Mouse (Mus musculus) stomach, embryonic 16.5 days (tissue): Measurements from ENCODE around the gene Asic5. TPM values are rescaled to one million over a fixed set of nuclear protein-coding genes. Genes with fewer than 3 reads are reported as not detected.

Source experiments
- ATAC-seq: fragments of 200-750 bp; cut with Nextera tagmentation; 2 replicates; pipeline ENCODE4 v1.8.0; 2017; ENCODE audit warnings: moderate number of reproducible peaks, moderate TSS enrichment; ENCODE audit not compliant: insufficient read depth, low FRiP score
- H3K27ac ChIP-seq: fragments of 300-500 bp; sonication (generic); 2 replicates; pipeline ENCODE4 v1.5.1; 2014; ENCODE audit warnings: low read length
- H3K27me3 ChIP-seq: fragments of 300-500 bp; sonication (generic); 2 replicates; pipeline ENCODE4 v1.6.1; 2014; ENCODE audit warnings: low read length, control low read depth, mixed read lengths; ENCODE audit not compliant: control insufficient read depth, insufficient read depth
- H3K36me3 ChIP-seq: fragments of 300-500 bp; sonication (generic); 2 replicates; pipeline ENCODE4 v1.6.1; 2014; ENCODE audit warnings: low read length; ENCODE audit not compliant: control insufficient read depth, insufficient read depth
- H3K4me1 ChIP-seq: fragments of 300-500 bp; sonication (generic); 2 replicates; pipeline ENCODE4 v1.6.1; 2014; ENCODE audit warnings: low read length, control low read depth, mixed read lengths; ENCODE audit not compliant: control insufficient read depth, insufficient read depth
- H3K4me2 ChIP-seq: fragments of 300-500 bp; sonication (generic); 2 replicates; pipeline ENCODE4 v1.6.1; 2014; ENCODE audit warnings: low read depth, low read length, mixed read lengths
- H3K4me3 ChIP-seq: fragments of 300-500 bp; sonication (generic); replicated peaks from 2 replicates; pipeline ENCODE4 v1.5.1; 2014; ENCODE audit warnings: mild to moderate bottlenecking, low read length
- H3K9ac ChIP-seq: fragments of 300-500 bp; sonication (generic); 2 replicates; pipeline ENCODE4 v1.6.1; 2014; ENCODE audit warnings: low read length
- H3K9me3 ChIP-seq: fragments of 300-500 bp; sonication (generic); replicated peaks from 2 replicates; pipeline ENCODE4 v1.6.1; 2016; ENCODE audit warnings: low read length, control low read depth; ENCODE audit not compliant: control insufficient read depth
- WGBS: fragments of 180-500 bp; shearing (Covaris S2); extraction: QIAGEN DNeasy Blood & Tissue Kit; methylation state at CpG from one replicate; pipeline ENCODE4 v1.1.7; 2014; 5-methylcytosine and 5-hydroxymethylcytosine counted together
- polyA plus RNA-seq: library from polyadenylated mRNA; unstranded; fragments of >200 nt; fragmentation: Nextera tagmentation; extraction: Ambion mirVana; gene quantifications from 2 replicates; pipeline ENCODE4 v1.2.1, GENCODE M21; 2015

Gene Asic5
- polyA plus RNA-seq, 1 experiment from 2014 or later = 0.14 TPM

DNA sequence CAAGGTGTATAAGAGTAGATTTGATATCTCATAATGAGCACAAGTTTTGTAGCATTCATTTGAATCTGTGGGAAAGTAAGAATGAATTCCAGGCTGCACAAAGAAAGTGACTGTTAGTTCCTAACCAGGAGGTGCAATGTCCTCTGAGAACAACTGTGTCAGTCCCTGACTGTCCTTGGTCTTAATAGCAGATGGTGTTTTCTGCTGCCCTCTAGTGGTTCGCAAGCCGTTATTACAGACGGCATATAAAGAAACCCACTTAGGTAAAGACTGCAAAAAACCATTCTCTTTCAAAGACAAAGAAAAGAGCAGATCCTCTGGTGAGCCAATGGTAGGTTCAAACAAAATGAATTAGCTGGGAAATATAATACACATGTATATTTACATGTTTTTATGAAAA lies 47.1 kb downstream of the Asic5 start:
- H3K27ac ChIP-seq = no peak overlapping the region
- H3K9ac ChIP-seq = no peak overlapping the region
- no peaks in the 10 kb centered on the region for H3K36me3 ChIP-seq
- no peak overlapping the region for H3K4me3 ChIP-seq
- no peaks in the 10 kb centered on the region for H3K4me1 ChIP-seq
- 4% methylated on average over 3 of the region's 3 CpGs for WGBS
- no peak overlapping the region for H3K4me2 ChIP-seq
- no peaks in the 10 kb centered on the region for H3K27me3 ChIP-seq
- no peaks in the 10 kb centered on the region for H3K9me3 ChIP-seq
- ATAC-seq = no peak

DNA sequence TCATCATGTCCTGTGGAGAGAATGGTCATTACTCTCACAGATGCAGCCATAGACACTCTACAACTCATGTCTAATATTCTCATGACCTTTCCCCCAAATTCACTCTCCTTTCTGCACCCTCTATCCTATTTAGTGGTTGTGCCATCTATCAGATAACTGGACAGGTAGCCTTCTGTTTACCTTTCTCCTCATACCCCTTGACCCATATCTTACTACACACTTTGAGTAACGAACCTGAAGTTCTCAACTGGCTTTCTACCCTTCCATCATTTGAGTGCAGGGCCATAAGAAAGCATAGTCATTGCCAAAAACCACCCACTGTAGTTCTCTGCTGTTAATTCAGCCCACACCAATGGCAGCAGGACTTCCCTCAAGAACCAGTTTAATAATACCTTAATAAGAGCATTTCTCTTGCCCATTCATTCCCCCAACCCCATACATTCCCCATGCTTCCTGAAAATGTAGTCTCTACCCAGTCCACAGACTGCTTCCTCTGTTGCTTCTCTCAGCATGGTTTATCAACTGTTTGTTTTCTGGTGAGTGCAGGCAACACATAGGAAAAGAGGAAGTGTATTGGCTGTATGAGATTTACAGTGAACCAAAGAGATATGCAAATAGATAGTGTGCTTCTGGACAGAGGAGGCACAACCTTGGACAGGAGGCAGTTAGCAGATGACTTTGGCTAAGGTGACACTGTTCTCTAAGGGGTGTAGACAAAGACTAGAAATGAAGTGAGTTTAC lies 48.1 kb downstream of the Asic5 start:
- WGBS = 57% methylated on average over 1 of the region's 1 CpGs
- H3K4me2 ChIP-seq = no peak overlapping the region
- no peak overlapping the region for H3K4me3 ChIP-seq
- no peak for ATAC-seq
- no peaks in the 10 kb centered on the region for H3K27me3 ChIP-seq
- H3K9ac ChIP-seq = no peak overlapping the region
- H3K9me3 ChIP-seq = no peaks in the 10 kb centered on the region
- no peaks in the 10 kb centered on the region for H3K4me1 ChIP-seq
- H3K36me3 ChIP-seq = no peaks in the 10 kb centered on the region
- no peak overlapping the region for H3K27ac ChIP-seq

DNA sequence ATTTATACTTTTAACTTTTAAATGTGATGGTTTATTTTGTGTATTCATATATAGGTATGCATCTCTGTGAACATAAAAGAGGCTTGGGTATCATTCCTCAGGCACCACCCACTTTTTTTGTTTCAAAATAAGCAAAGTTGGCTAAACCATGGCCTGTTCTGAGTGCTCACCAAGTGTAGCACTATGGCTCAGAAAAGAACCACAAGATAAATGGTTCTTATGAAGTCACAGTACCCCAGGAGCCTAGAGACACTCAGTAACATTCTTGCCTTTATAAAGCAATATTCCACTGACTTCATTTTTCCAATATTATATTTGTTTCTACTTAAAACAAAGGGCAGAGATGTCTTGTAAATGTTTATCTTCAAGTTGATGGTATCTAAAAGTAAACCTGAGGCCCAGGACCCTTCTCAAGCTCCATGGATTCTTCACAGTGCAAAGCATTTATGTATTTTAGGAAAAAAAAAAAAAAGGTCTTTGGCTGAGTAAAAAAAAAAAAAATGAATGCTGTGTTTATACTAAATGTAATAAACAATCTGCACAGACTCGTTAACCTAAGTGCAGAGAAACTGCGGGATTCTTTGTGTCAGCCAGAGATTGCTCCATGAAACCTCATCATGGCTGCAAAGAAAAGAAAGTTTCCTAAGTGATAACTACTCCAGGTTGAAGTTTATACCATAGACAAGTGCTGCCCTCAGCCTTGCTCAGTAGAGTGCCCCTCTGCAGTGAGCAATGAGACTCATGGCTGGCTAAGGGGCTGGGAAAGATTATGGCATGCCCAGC lies 54.4 kb downstream of the Asic5 start:
- Histone ChIP-seq H3K4me2 (no peak overlapping the region), H3K9me3 (no peaks in the 10 kb centered on the region), H3K9ac (no peak overlapping the region), H3K27ac (peak overlapping the region; percentile 7; the same call in 1 of the 2 replicates), H3K4me1 (no peaks in the 10 kb centered on the region), H3K36me3 (no peaks in the 10 kb centered on the region; the same call in 1 of the 2 replicates), H3K4me3 (no peak overlapping the region), H3K27me3 (no peaks in the 10 kb centered on the region)
- WGBS = 46% methylated on average over 2 of the region's 2 CpGs
- no peak for ATAC-seq

DNA sequence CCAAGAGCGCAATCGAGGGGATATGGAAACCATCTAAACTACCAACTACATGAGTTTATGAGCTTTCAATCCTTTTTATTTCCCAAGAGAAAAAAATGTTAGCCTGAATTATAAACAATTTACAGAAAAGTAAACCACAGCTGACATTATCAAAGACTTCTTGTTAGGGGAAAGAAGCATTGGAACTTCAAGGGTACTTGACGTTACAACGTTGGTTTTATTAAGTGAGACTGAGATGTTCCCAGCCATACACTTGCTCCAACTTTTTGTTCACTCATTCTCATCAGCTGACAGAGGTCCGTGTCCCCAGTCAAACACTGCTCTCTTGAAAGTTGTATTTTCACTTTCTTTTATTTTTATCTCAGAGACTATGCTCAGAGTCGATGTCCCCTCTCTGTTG lies 61.6 kb downstream of the Asic5 start:
- Histone ChIP-seq H3K4me3 (no peak overlapping the region), H3K27ac (no peak overlapping the region), H3K9ac (no peak overlapping the region), H3K9me3 (no peaks in the 10 kb centered on the region), H3K36me3 (peaks cover 3% of the 10 kb centered on the region; the same call in 1 of the 2 replicates), H3K27me3 (no peaks in the 10 kb centered on the region), H3K4me2 (no peak overlapping the region), H3K4me1 (no peaks in the 10 kb centered on the region)
- ATAC-seq = no peak
- WGBS = 58% methylated on average over 6 of the region's 6 CpGs

DNA sequence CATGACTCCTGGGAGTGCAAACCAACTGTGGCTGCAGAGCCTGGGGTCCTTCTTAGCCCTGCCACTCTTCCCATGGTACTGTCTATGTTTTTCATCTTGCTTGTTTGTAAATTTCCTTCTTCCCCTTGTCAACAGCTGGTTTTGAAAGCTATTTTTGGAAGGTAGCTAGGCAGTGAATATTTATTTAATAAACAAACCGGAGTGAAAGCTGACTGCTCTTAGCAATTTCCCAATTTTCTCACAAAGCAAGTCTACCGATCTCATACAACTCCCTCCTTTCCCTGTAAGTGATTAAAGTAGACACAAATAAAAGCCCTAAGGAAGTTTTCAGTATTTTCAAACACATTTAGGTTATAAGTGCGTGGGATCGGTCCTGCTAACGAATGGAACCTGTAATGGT lies 62.8 kb downstream of the Asic5 start:
- no peak overlapping the region for H3K4me2 ChIP-seq
- no peaks in the 10 kb centered on the region for H3K27me3 ChIP-seq
- 70% methylated on average over 5 of the region's 5 CpGs for WGBS
- H3K9ac ChIP-seq = no peak overlapping the region
- H3K4me3 ChIP-seq = no peak overlapping the region
- H3K27ac ChIP-seq = 0 out of 2 replicates have a peak overlapping the region, but pooled peaks have one; percentile 6
- H3K36me3 ChIP-seq = peaks cover 3% of the 10 kb centered on the region; the same call in 1 of the 2 replicates
- peaks cover 3% of the 10 kb centered on the region; the same call in 1 of the 2 replicates for H3K4me1 ChIP-seq
- H3K9me3 ChIP-seq = no peaks in the 10 kb centered on the region
- no peak for ATAC-seq

DNA sequence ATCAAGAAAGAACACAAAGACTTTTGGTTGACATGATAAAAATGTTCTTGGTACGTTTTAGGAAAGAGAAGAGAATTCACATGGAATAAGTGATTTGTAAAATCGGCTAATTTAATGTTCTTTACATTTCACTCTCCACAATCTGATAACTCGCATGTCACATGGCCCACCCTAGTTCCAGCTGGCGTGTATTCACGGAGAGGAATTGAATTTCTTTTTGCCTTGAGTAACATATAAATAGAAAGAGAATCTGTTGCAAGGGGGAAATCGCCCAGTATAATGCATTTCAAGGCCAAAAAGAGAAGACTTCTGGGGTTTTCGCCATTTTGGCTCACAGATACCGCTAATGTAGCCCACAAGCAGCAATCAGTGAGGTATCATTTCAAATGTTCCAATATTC lies 64.0 kb downstream of the Asic5 start:
- WGBS = 77% methylated on average over 8 of the region's 8 CpGs
- Histone ChIP-seq H3K4me2 (no peak overlapping the region), H3K4me1 (peaks cover 3% of the 10 kb centered on the region; the same call in 1 of the 2 replicates), H3K27me3 (no peaks in the 10 kb centered on the region), H3K4me3 (no peak overlapping the region), H3K36me3 (peaks cover 3% of the 10 kb centered on the region; the same call in 1 of the 2 replicates), H3K9ac (no peak overlapping the region), H3K27ac (no peak overlapping the region), H3K9me3 (no peaks in the 10 kb centered on the region)
- ATAC-seq = no peak

DNA sequence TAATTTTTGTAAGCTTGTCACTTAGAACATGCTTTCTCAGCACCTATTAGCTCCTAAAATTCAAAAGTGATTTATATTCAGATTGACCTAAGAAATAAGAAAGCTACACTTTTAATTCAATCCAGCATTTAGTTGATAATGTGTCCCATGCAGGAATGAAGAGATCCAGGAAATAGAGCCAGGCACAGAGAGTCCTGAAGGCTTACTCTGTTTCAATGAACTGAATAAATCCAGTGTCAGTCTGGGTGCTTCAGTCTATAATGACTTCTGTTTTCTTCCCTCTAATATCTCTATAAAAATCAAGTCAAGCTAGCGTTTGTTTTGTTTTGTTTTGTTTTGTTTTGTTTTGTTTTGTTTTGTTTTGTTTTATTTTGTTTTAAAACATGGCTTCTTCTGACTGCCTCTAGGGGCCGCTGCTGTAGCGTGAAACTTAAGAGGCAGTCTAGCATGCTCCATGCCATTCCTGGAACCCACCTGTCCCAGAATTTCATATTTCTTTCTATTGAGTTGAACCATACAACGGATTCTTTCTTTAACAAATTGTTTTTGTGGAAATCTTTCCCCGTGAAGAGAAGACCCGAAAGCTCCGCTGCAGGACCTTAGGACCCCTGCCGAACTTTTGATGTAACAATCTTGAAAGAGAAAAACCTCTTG lies 65.1 kb downstream of the Asic5 start:
- Histone ChIP-seq H3K27ac (no peak overlapping the region), H3K4me3 (no peak overlapping the region), H3K27me3 (no peaks in the 10 kb centered on the region), H3K4me1 (peaks cover 8% of the 10 kb centered on the region), H3K9ac (no peak overlapping the region), H3K36me3 (peaks cover 3% of the 10 kb centered on the region; the same call in 1 of the 2 replicates), H3K9me3 (no peaks in the 10 kb centered on the region), H3K4me2 (no peak overlapping the region)
- 26% methylated on average over 8 of the region's 8 CpGs for WGBS
- ATAC-seq = no peak

DNA sequence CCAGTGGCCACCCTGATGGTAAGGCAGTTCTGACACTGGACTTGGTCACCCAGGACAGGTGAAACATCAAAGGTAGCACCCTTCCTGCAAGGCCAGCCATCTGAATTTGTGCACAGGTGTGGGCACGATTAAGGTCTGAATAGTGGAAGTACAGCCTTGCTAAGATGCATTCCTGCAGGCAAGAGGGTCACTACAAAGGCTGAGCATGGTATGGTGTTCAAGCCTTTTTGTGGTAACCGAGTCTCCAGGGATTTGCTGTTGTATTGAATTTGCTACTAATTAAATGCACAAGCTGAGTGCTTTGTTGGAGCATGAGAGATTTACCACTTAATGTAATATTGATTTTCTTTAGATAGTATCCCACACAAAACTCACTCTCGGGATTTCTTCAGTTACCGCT lies 66.0 kb downstream of the Asic5 start:
- Histone ChIP-seq H3K9me3 (no peaks in the 10 kb centered on the region), H3K4me2 (no peak overlapping the region), H3K4me1 (peaks cover 12% of the 10 kb centered on the region), H3K27ac (0 out of 2 replicates have a peak overlapping the region, but pooled peaks have one; percentile 4), H3K4me3 (no peak overlapping the region), H3K27me3 (no peaks in the 10 kb centered on the region), H3K9ac (no peak overlapping the region), H3K36me3 (peaks cover 3% of the 10 kb centered on the region; the same call in 1 of the 2 replicates)
- ATAC-seq = no peak
- 76% methylated on average over 4 of the region's 4 CpGs for WGBS

DNA sequence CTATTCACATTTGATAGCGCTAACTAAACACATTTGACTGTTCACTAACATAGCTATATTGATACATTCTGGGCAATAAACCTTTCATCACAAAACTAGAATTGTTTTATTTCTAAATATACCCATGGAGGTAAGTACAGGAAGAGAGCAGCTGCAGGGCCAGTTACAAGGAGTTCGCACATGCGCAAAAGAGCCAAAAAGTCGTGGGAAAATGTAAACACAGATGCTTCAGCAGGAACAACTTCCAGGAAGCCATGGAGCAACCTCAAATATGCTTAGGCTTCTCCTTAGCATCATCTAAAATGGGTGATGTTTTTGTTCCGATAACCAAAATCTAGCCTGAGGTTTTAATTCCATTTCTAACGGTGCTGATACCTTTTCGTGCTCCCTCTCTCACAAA lies 66.6 kb downstream of the Asic5 start:
- Histone ChIP-seq H3K9me3 (no peaks in the 10 kb centered on the region), H3K36me3 (peaks cover 3% of the 10 kb centered on the region; the same call in 1 of the 2 replicates), H3K4me1 (peaks cover 12% of the 10 kb centered on the region), H3K9ac (no peak overlapping the region), H3K4me2 (no peak overlapping the region), H3K27me3 (no peaks in the 10 kb centered on the region), H3K27ac (peak overlapping the region; percentile 47), H3K4me3 (no peak overlapping the region)
- 35% methylated on average over 7 of the region's 7 CpGs for WGBS
- no peak for ATAC-seq
